Mouse (Mus musculus) intestine, embryonic 16.5 days (tissue): ENCODE results near the gene Atg7. TPM values are rescaled to one million over a fixed set of nuclear protein-coding genes. Genes with fewer than 3 reads are reported as not detected.

Experiments
- ATAC-seq: fragments of 200-750 bp; cut with Nextera tagmentation; 2 replicates; pipeline ENCODE4 v1.8.0; 2017; ENCODE audit warnings: moderate TSS enrichment, moderate library complexity
- H3K27ac ChIP-seq: fragments of 300-500 bp; sonication (generic); 2 replicates; pipeline ENCODE4 v1.5.1; 2014; ENCODE audit warnings: mild to moderate bottlenecking, low read length
- H3K27me3 ChIP-seq: fragments of 300-500 bp; sonication (generic); replicated peaks from 2 replicates; pipeline ENCODE4 v1.6.1; 2014; ENCODE audit warnings: low read length, control low read depth, mixed read lengths; ENCODE audit not compliant: control insufficient read depth, insufficient read depth
- H3K36me3 ChIP-seq: fragments of 300-500 bp; sonication (generic); 2 replicates; pipeline ENCODE4 v1.6.1; 2014; ENCODE audit warnings: low read length, control low read depth; ENCODE audit not compliant: control insufficient read depth, insufficient read depth
- H3K4me1 ChIP-seq: fragments of 300-500 bp; sonication (generic); 2 replicates; pipeline ENCODE4 v1.6.1; 2014; ENCODE audit warnings: low read length, control low read depth, mixed read lengths; ENCODE audit not compliant: control insufficient read depth, insufficient read depth
- H3K4me2 ChIP-seq: fragments of 300-500 bp; sonication (generic); 2 replicates; pipeline ENCODE4 v1.6.1; 2014; ENCODE audit warnings: low read depth, low read length, control low read depth
- H3K4me3 ChIP-seq: fragments of 300-500 bp; sonication (generic); 2 replicates; pipeline ENCODE4 v1.5.1; 2014; ENCODE audit warnings: mild to moderate bottlenecking, low read length
- H3K9ac ChIP-seq: fragments of 300-500 bp; sonication (generic); 2 replicates; pipeline ENCODE4 v1.6.1; 2014; ENCODE audit warnings: low read depth, low read length
- H3K9me3 ChIP-seq: fragments of 300-500 bp; sonication (generic); 2 replicates; pipeline ENCODE4 v1.6.1; 2016; ENCODE audit warnings: low read length, control low read depth; ENCODE audit not compliant: control insufficient read depth
- WGBS: fragments of 180-500 bp; shearing (Covaris S2); extraction: QIAGEN DNeasy Blood & Tissue Kit; methylation state at CpG from one replicate; pipeline ENCODE4 v1.1.7; 2014; 5-methylcytosine and 5-hydroxymethylcytosine counted together
- polyA plus RNA-seq: library from polyadenylated mRNA; unstranded; fragments of >200 nt; fragmentation: Nextera tagmentation; extraction: Ambion mirVana; gene quantifications from 2 replicates; pipeline ENCODE4 v1.2.1, GENCODE M21; 2015

The Atg7 gene
- polyA plus RNA-seq, 1 experiment from 2014 or later: 25.5 TPM

- 98% methylated on average over 6 of the region's 6 CpGs for WGBS
- H3K27me3 ChIP-seq: no peaks in the 10 kb centered on the region
- ATAC-seq: no peak
- H3K4me3 ChIP-seq: no peak overlapping the region
- no peaks in the 10 kb centered on the region for H3K36me3 ChIP-seq
- H3K27ac ChIP-seq: no peak overlapping the region
- no peaks in the 10 kb centered on the region for H3K9me3 ChIP-seq
- no peak overlapping the region for H3K9ac ChIP-seq
- H3K4me2 ChIP-seq: no peak overlapping the region
- peaks cover 34% of the 10 kb centered on the region for H3K4me1 ChIP-seq
Observed at GRCm38 (mm10) chr6:114907459-114907858, 264.6 kb downstream of the Atg7 start.

GRCm38 (mm10) chr6:114909801-114910200 lies 266.9 kb downstream of the Atg7 start:
- no peak overlapping the region for H3K4me2 ChIP-seq
- no peaks in the 10 kb centered on the region for H3K9me3 ChIP-seq
- whole genome bisulfite sequencing: 84% methylated on average over 7 of the region's 7 CpGs
- no peak overlapping the region for H3K4me3 ChIP-seq
- no peak overlapping the region for H3K9ac ChIP-seq
- no peaks in the 10 kb centered on the region for H3K36me3 ChIP-seq
- ATAC-seq: no peak
- peaks cover 34% of the 10 kb centered on the region for H3K4me1 ChIP-seq
- no peak overlapping the region for H3K27ac ChIP-seq
- H3K27me3 ChIP-seq: no peaks in the 10 kb centered on the region

Other genes with a start within 250 kb of the Atg7 start
- gene Hrh1, start 245.2 kb upstream of the Atg7 start, polyA plus RNA-seq: 1.1 and 1.2 TPM in 2 replicates